ENCODE assay signal across 8 mouse cellular contexts in the genomic region with DNA sequence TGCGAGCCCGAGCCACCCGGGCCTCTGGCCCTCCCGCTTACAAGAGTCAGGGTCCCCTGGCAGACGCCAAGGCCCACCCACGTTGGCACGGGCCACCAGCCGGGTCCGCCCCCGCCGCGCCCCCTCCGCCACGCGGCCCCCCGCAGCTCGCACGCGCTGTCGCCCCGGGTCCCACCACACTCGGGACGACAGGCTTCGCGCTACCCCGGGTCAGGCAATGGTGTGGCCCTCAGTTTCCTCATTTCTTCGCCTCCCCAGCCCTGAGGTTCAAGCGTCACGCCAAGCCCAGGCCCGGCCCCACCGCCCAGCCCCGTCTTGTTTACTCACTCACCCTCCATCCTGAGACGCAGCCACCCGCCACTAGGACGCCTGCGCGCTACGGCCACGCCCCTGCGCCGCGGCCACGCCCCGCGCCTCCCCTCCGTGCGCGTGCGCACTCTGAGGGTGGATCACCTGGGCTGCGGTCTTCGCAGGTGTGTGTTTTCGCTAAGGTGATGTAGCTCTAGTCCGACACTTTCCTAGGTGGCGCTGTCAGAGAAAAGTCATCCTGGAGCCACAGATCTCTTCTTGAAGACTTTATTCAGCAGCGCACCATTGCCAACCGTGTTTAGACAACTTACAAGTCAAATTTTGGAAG. TPM values are rescaled to one million over a fixed set of nuclear protein-coding genes. Genes with fewer than 3 reads are reported as not detected.
A peak's percentile ranks its signal among the peaks of the same experiment; 100 is the strongest.
DNase-seq lines count a peak whose midpoint lies in the region; ATAC-seq and TF ChIP-seq lines count a peak whose summit lies in the region.

TSS of gene Ezh1 (minus strand) at position 399 of the 637 bp plus-strand sequence.

- DNase-seq in c-Kit-negative CD71-positive TER-119-positive erythroid progenitor cells, embryonic 14.5 days (ENCODE audit: low read depth, low spot score): peak; percentile 76
- peak; percentile 55 for DNase-seq in fat pad, adult 2 months (ENCODE audit: extremely low read depth, low read depth, low spot score)
- peak; percentile 95 for DNase-seq in kidney, postnatal 10 days
- peak; percentile 88 for DNase-seq in liver, embryonic 11.5 days (ENCODE audit: low spot score)
- DNase-seq in spleen, postnatal 4 days (ENCODE audit: low spot score in 2 of 2): peak; percentile 91 to 97

- TF ChIP-seq POLR2A in myocyte (IDR thresholded peaks at IDR 0.05; ENCODE audit: insufficient read length, low read depth): peak; percentile 87

- peak within 1 kb of the TSS; percentile 45 for H3ac ChIP-seq in myocyte (ENCODE audit: control insufficient read depth, insufficient read length)

- H3K79me2 ChIP-seq in myocyte (ENCODE audit: control insufficient read depth, insufficient read depth): peaks cover 12% of the 10 kb centered on the region

- under 1% methylated on average over 56 of the region's 56 CpGs for WGBS in heart, embryonic 13.5 days
- under 1% methylated on average over 52 of the region's 56 CpGs for WGBS in liver, embryonic 11.5 days

- peak within 1 kb of the TSS; percentile 78 for H3K27ac ChIP-seq in heart, embryonic 13.5 days (replicated peaks)
- peak within 1 kb of the TSS; percentile 62 for H3K27ac ChIP-seq in liver, embryonic 11.5 days (ENCODE audit: low read depth, low read length)

- ATAC-seq in CD4-positive, CD25-positive, alpha-beta regulatory T cell, adult 4 months: peak; percentile 99
- ATAC-seq in heart, embryonic 13.5 days (ENCODE audit: extremely low read depth, insufficient number of reproducible peaks, low FRiP score, low TSS enrichment): peak; percentile 91
- peak; percentile 92 for ATAC-seq in liver, embryonic 11.5 days (replicated peaks; ENCODE audit: low FRiP score)

- H3K9me3 ChIP-seq in heart, embryonic 13.5 days: no peaks in the 10 kb centered on the region
- no peaks in the 10 kb centered on the region for H3K9me3 ChIP-seq in liver, embryonic 11.5 days (ENCODE audit: control insufficient read depth, low read length)

- no peaks in the 10 kb centered on the region for H3K36me3 ChIP-seq in heart, embryonic 13.5 days
- no peaks in the 10 kb centered on the region for H3K36me3 ChIP-seq in liver, embryonic 11.5 days (ENCODE audit: control insufficient read depth, insufficient read depth, low read length)
- H3K36me3 ChIP-seq in myocyte (ENCODE audit: control insufficient read depth, insufficient read depth): no peaks in the 10 kb centered on the region

- peak within 1 kb of the TSS; percentile 91 for H3K9ac ChIP-seq in heart, embryonic 13.5 days
- peak within 1 kb of the TSS; percentile 90 for H3K9ac ChIP-seq in liver, embryonic 11.5 days (ENCODE audit: low read depth, low read length)

- peak within 1 kb of the TSS; percentile 83 for H3K4me3 ChIP-seq in heart, embryonic 13.5 days
- H3K4me3 ChIP-seq in liver, embryonic 11.5 days (ENCODE audit: low read depth, low read length): peak within 1 kb of the TSS; percentile 95
- peak within 1 kb of the TSS; percentile 44 for H3K4me3 ChIP-seq in myocyte

- peaks cover 8% of the 10 kb centered on the region; the same call in 1 of the 2 replicates for H3K27me3 ChIP-seq in heart, embryonic 13.5 days (replicated peaks)
- H3K27me3 ChIP-seq in liver, embryonic 11.5 days (replicated peaks; ENCODE audit: control insufficient read depth, insufficient read depth, low read length): peaks cover 21% of the 10 kb centered on the region
- no peaks in the 10 kb centered on the region for H3K27me3 ChIP-seq in myocyte (ENCODE audit: control insufficient read depth, insufficient read depth, insufficient read length)

- peaks cover 33% of the 10 kb centered on the region for H3K4me1 ChIP-seq in heart, embryonic 13.5 days
- peaks cover 19% of the 10 kb centered on the region for H3K4me1 ChIP-seq in liver, embryonic 11.5 days (replicated peaks; ENCODE audit: control insufficient read depth, insufficient read depth, low read length)

- H3K4me2 ChIP-seq in heart, embryonic 13.5 days: peak within 1 kb of the TSS; percentile 80
- H3K4me2 ChIP-seq in liver, embryonic 11.5 days: peak within 1 kb of the TSS; percentile 96
- peak within 1 kb of the TSS; percentile 80 for H3K4me2 ChIP-seq in myocyte (ENCODE audit: low read depth)

TF ChIP-seq in myocyte, 11 proteins besides CTCF, POLR2A, EP300 and RAD21:
- TF ChIP-seq POLR2AphosphoS2 (IDR thresholded peaks at IDR 0.05; ENCODE audit: insufficient read length, low read depth) (peak; percentile 69), USF1 (IDR thresholded peaks at IDR 0.05; ENCODE audit: low read depth) (no peak), E2F4 (IDR thresholded peaks at IDR 0.05; ENCODE audit: insufficient read depth) (no peak), MAX (IDR thresholded peaks at IDR 0.05; ENCODE audit: low read depth) (no peak), MYOG (IDR thresholded peaks at IDR 0.05; ENCODE audit: control insufficient read depth in 1 of 3, insufficient read depth in 1 of 3, insufficient read length in 2 of 3, low read depth in 2 of 3) (no peak), SRF (IDR thresholded peaks at IDR 0.05; ENCODE audit: control insufficient read depth, insufficient read length, low read depth) (no peak)

RNA-seq across cellular contexts. Expression of gene Ezh1, which starts in this region (rescaled TPM):
- polyA plus RNA-seq in CD4-positive, CD25-positive, alpha-beta regulatory T cell, adult 4 months (2017; shearing (Covaris generic)): 10 to 100 TPM; 57.3 to 85.6 TPM
- 11.6 and 11.7 TPM in 2 replicates for polyA plus RNA-seq in heart, embryonic 13.5 days (2015; fragmentation: Nextera tagmentation; extraction: Ambion mirVana)
- 11.8 and 12.4 TPM in 2 replicates for polyA plus RNA-seq in liver, embryonic 11.5 days (2014; fragmentation: Nextera tagmentation; extraction: Ambion mirVana)
- polyA plus RNA-seq in myocyte (2012; fragmentation: generic; extraction: Trizol): 13.7 TPM

Comparison
In these comparisons a context has a peak if more than half of its experiments do, and no peak if none do; other contexts are left out.
1. Peak in every context shown above with its lines: DNase-seq, ATAC-seq, H3K4me3 ChIP-seq and H3K27ac ChIP-seq.
2. H3K4me3 ChIP-seq: peak in every context shown above with its lines; median percentile 95 in liver, embryonic 11.5 days; 83 in heart, embryonic 13.5 days; 44 in myocyte.